Mouse (Mus musculus): ENCODE results near the gene Vdr.

Vdr gene

DNA sequence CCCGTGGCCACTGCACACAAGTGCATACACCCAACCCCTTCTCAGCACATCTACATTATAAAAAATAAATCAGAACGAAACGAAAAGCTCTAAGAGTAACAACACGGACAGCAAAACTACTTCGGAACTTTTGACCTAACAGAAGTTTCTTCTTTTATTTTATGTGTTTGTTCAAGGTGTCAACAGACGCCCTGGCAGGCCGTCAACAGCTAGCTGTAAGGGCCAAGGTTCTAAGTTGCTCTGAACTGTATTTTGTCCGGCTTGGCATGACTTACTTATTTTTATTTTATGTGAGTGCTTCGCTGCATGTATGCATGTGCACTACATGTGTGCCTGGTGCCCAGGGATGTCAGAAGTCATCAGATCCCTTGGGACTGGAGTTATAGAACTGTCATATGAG is 11.4 kb upstream of the Vdr start:
- no peak for DNase-seq (ENCODE audit: extremely low read depth, low read depth, low spot score)

DNA sequence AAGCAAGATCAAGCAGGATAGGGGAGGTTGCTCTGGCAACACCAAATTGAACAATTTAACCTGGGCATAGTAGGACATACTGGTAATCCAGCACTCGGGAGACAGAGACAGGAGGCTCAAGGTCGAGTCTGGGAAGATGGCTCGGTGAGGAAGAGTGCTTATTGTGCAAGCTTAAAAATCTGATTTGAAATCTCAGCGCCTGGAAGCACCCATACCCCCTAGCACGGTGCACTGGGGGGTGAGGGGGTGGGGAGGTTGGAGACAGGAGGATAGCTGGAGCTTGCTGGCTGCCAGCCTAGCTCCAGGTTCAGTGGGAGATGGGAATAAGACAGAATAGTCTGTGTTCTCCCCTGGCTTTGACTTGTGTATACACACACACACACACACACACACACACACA is 9.9 kb upstream of the Vdr start:
- no peak for DNase-seq (ENCODE audit: extremely low read depth, low read depth, low spot score)

DNA sequence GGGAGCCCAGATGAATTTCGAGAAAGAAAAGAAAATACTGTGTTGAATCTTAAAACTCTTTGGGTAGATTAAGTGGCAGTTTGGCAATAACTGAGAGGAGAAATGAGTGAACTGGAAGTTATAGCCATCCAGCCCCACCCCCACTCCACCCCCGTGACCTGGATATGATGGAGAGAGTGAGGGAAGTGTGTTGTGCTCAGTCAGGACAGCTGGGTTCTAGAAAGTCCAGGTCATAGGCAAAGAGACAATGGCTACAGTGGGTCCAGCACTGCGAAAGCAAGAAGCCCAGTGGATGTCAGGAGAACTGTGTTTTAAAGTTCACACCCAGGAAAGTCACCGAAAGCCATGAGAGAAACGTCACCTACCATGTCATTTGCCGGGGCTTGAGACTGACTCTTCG is 8.8 kb upstream of the Vdr start:
- no peak for DNase-seq (ENCODE audit: extremely low read depth, low read depth, low spot score)

DNA sequence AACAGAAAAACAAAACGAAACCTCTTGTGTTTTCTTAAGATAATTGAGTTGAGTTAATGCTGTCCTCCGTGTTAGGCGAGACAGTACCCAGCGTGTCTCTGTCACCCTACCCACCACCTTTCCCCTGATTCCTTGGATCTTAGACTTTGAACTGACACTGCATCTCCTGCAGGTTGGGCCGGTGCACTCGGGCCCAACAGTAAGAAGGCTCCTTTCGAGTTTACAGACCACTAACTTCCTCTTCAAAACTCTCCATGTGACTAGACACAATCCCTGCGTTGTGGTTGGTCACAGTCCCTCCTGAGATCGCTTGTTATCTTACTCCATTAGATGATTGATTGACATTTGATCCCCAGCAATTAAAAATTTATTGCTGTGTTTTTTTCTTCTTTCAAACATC is 7.6 kb upstream of the Vdr start:
- DNase-seq (ENCODE audit: extremely low read depth, low read depth, low spot score), result no peak

DNA sequence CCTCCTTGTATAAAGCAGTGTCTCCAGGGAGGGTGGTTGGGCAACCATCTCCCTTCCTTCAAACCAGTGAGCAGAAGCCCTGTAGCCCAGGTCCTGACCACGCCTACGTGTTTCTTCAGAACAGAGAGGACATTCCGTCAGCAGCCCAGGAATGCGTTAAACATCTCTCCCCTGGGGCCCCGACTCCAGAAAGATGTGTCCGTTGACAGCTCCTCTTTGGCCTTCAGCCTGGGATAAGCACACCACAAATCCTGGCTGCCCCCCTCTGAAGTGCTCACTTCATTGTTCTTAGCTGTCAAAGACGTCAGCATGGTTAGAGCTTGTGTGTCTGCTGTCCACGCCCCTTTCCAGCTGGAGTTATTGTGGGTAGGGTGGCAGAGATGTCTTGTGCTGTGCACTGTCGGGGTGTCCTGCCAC is 3.9 kb upstream of the Vdr start:
- no peak for DNase-seq (ENCODE audit: extremely low read depth, low read depth, low spot score)

DNA sequence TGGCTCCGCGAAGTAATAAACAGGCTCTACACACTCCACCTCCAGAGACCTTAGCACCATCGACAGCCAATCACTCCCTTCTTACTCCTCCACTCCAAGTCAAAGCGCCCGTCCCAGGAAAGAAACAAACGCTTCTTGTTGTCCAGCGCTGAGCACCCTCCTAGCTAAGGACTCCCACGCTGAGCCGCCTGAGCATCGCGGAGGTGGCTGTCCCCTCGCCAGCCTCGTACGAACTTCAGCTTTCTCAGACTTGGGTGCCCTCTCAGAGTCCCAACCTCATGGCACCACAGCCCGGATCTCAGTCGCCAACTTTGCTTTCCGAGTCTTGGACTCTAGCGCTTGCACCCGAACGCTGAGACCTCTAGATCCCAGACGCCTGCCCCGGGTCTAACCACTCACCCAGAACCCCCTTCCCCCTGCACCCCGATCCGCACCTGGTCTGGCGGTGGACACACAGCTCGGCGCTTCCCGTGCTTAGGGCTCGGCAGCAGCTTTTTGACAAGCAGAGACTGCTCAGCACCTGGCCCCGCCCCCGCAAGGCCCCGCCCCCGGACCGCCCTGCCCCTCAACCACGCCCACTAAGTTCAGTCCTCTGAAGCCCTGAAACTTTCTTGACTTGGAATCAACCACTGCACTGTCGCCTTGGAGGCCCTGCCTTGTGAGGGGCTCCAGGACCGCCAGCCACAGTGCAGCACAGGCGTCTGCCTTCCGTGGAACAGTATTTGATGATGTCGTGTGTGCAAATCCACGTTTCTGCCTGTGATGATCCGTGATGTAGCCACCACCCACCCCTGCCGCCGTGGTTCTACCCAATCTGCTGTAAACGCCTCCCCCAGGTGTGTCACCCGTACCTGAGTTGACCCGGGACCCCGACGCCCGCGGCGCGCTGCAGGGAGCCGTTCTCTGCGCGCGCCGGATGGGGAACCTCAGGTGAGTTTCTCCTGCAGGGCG is 2.4 kb downstream of the Vdr start:
- DNase-seq (ENCODE audit: extremely low read depth, low read depth, low spot score), result no peak

DNA sequence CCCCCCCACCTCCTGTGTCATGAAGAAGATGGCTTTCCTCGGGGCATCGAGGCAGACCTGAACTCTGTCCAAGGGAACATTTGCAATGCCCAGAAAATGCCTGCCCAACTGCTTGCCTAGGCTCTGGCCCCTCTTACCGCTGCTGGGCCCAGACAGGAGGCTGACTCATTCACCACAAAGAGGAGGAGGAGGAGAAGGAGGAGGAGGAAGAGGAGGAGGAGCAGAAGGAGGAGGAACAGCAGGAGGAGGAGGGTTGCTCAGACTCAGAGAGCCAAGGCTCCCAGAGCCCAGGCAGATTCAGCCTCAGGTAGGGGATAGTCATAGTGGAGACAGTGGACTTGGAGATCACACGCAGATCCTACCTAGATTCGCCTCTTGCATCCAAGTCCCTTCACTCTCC is 3.2 kb downstream of the Vdr start:
- DNase-seq (ENCODE audit: extremely low read depth, low read depth, low spot score), result no peak

DNA sequence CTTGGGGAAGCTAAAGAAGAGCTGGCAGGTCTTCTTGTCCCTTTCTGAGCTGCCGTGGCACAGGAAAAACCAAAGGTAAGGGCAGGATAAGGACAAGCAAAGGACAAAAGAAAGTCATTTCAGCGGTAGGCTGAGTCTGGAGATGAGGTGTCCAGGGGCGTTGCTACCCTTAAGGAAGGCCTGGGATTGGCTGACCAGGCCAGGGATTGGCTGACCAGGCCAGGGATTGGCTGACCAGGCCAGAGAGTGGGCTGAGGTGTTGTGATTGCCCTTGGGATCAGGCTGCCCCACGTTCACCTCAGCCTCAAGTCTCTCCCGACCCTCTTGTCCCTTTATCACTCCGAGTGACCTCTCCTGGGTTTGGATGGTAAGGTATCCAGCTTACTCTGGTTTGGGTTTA is 5.1 kb downstream of the Vdr start:
- no peak for DNase-seq (ENCODE audit: extremely low read depth, low read depth, low spot score)

DNA sequence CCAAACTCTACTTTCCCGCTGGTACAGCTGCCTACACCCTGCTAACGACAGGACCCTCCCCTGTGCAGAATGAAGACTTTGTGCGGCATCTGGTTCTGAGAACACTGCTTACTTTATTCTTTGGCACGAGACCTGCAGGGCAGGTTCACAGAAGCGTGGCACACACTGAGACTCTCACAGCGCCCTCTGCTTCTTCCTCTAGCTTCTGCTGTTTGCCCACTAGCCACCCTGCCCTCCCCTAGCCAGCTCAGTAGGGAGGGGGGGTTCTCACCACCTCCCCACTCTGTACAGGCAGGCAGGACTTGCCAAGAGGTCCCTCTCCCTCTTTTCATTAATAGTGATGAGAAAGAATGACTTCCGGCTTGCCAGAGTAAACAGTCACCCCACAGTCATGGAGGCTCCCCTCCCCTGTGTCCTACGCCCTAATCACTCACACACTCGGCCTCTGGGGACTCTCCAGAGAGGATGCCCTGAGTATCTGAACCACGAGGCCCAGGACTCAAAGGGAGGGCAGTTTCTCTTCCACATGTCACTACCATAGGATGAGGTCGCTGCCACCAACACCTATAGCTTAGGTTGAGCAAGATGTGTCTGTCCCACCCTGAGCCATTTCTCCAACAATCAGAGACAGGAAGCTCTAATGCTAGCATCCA is 6.0 kb downstream of the Vdr start:
- DNase-seq (ENCODE audit: extremely low read depth, low read depth, low spot score), result no peak

DNA sequence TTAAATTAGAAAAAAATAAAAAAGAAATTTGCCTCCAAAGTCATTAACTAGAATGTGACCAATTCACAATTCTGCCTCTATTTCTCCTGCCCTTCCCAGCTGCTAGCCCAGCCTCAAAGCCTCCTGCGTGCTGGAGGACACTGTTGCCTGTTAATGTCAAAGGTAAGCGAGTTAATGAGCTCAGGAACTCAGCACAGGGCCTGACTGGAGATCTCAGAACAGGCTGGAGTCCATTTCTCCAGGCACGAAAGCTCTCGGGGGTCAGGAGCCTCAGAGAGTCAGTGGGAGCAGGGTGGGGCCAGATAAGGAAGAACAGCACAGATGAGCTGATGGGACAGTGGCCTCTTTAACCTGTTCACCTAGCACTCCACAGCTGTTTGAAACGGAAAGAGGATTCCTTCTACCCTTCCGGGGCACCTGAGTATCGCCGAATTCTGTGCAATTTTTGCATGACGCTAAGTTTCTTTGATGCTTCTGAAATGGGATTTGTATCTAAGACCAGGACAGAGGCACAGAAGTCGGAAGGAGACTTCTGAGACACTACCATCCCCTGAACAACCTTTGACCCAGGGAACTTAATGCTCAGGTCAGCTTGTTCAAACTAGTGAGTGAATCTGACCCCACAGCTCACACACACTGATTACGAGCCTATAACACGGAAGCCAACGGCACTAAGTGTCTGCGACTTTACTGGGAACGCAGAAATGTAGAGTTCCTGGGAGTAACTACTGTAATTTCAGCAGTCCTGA is 7.0 kb downstream of the Vdr start:
- DNase-seq (ENCODE audit: extremely low read depth, low read depth, low spot score), result no peak

DNA sequence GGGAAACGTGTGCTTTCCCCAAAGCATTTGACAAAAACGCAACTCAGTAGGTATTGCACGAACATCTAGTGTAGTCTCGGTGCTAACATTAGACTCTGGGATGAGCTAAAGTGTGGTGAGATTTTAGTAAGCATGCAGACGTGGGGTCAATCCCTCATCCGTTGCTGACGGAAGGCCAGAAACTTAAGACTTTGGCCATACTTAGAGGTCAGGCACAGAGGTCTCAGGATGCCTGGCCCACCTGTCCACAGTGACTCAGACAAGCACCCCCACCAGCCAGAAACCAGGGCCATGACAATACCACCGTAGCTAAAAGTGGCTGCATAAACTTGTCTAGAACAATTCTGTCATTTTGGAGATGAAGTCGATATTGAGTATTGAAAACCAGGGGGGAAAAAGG is 9.4 kb downstream of the Vdr start:
- DNase-seq (ENCODE audit: extremely low read depth, low read depth, low spot score), result no peak

DNA sequence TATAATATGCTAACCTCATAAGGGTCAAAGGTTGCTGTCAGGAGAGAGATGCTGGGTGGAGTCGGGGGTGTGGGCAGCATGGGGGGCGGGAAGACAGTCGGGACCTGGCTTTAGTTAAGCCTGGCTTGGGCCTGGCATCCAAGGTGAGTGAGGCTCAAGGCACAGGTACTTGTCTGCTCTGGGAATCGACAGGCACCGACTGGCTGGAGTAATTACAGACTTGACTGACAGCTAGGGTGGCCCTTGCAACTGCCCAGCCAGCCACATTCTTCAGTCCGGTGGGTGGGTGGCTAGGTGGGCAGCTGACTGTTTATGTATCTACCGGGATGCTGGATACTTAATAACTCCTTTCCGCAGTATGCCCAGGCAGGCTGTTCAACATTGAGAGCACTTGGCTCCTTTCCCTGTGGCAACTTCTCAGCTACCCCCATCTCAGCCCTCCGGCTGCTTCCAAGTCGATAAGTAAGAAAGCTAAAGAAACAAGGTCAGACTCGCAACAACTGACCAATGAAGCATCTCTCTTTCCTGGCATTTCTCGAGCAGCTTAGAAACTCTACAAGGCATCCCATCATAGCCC is 10.0 kb downstream of the Vdr start:
- DNase-seq (ENCODE audit: extremely low read depth, low read depth, low spot score), result peak; percentile 57

DNA sequence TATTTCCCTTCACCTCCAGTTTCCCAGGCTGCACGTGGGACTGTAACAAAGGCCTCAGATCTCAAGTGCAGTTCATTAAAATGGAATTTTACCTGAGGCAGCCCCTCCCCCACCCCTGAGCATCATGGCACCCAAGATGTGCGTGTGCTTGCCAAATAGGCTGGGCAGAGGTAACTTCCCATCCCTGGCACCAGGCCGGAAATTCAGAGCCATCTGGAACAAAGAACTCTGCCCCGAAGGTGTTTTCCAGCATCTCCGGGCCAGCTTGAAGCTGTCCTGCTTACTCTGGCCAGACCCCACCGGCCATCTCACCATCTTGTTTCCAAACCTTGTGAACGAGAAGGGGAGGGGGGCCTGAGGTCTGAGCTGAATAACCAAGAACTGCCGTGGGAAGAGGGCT is 10.7 kb downstream of the Vdr start:
- DNase-seq (ENCODE audit: extremely low read depth, low read depth, low spot score), result peak; percentile 82

DNA sequence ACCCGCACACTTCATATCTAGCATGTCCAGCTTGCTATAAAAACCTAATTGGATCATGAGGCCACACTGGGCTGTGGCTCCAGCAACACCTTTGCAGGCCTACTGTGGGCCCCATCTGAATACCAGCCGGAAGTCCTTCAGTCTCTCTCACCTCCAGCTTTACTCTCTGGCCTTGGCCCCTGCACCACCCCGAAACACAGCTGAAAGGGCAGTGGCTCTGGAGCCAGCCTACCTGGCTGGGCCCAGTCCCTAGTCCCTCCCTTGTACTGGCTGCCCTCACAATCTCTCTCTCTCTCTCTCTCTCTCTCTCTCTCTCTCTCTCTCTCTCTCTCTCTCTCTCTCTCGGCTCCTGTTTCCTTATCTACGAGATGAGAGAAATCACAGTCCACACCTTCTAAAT is 11.6 kb downstream of the Vdr start:
- DNase-seq (ENCODE audit: extremely low read depth, low read depth, low spot score), result no peak

DNA sequence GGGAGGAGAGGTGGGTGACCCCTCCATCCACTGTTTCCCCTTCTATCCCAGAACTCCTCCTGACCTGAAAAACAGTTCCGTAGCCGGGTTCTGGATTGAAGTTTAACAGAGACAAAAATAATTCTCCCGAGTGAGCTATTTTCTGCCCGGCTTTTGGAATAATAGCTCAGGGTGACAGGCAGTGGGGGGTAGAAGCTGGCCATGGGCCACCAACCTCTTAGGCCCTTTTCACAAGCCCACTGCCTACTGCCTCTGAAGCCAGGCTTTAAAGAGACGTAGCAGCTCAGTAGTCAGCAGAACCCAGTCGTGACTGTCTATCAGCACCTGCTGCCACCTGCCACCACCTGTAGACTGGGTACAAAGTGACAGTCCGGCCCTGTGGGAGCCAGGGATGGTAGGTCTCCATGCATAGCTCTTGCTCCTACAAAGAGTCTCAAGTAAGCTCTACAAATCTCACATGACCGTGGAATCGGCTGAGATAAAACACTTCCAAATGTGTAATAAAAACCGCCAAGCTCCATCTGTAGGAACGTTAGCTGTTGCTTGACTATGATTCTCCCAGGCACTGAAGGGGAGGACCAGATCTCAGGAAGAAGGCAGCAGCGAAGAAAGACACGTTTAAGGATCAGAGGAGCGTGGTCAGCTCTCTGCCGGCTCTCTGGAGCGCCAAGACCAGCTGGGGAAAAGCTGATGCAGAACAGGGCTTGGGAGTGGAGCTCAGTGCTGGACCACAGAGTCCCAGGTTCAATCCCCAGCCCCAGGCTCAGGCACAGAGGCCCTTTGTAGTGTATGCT is 13.4 kb downstream of the Vdr start:
- DNase-seq (ENCODE audit: extremely low read depth, low read depth, low spot score), result no peak

DNA sequence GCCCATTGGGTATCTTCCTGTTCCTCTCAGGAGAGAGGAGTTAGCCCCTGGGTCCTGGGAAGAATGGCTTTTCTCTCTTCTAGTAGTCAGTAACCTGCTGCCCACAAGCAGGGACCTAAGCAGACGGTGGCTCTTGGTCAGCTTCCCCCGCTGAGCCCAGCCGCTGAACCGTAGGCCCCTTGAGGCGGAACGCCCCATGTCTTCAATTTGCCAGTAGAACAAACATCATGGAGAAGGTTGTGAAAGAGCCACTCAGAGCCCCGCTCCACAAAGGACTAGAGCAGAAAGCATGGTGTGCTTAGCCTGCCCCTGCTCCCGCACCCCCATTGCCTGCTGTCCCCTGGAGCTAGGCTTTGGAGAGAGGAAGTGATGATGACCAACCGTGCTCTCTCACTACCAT is 14.1 kb downstream of the Vdr start:
- no peak for DNase-seq (ENCODE audit: extremely low read depth, low read depth, low spot score)

DNA sequence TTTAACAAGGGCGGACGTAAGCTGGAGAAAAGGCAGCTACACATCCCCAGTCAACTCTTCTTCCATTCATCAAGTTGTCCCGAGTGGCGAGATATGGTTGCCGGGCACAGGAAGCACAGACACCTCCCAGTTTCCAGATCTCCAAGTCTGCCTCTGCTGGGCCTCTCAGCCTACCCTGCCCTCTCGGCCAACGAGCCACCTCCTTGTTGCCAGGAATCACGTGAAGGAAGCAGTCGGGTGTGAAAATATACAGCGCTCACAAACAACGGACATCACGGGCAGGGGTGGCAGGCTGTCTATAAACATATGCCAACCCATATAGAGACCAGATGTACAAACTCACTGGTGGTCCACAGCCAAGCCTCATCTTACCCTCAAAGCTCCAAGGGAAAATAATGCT is 14.6 kb downstream of the Vdr start:
- DNase-seq (ENCODE audit: extremely low read depth, low read depth, low spot score), result no peak

DNA sequence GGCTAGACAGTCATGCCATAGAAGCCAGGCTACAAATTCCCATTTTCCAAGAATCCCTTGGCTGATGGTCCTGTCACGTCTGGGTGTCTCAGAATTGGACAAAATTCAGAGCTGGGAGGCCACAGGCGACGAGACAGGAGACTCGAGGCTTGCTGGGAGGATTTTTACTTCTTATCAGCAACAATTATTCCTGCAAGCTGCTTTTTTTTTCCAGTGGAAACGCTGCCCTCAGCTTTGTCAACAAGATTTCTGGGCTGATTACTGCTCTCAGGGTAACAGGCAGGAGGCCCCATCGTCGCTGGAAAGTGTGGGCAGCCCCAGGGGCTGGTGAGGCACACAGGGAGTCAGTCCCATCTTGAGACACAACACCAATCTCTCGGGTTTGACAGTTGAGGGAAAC is 17.9 kb downstream of the Vdr start:
- DNase-seq (ENCODE audit: extremely low read depth, low read depth, low spot score), result no peak

DNA sequence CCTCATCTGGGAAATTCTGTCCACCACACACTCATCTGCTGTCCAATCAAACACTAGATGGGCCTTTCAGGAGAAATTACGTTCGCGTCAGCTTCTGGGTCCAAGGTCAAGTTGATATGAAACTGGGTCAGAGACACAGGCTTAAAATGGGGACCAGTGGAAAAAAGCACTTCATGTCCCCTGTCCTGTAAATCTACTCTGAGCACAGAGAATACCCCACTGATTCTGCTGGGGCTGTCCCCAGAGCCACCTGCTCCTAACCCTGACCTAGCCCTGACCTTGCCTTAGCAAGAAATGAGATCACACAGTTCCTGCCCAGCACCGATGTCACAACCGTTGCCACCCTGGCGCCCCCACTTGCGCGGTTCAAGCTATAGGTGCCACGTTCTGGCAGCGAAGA is 20.0 kb downstream of the Vdr start:
- no peak for DNase-seq (ENCODE audit: extremely low read depth, low read depth, low spot score)

DNA sequence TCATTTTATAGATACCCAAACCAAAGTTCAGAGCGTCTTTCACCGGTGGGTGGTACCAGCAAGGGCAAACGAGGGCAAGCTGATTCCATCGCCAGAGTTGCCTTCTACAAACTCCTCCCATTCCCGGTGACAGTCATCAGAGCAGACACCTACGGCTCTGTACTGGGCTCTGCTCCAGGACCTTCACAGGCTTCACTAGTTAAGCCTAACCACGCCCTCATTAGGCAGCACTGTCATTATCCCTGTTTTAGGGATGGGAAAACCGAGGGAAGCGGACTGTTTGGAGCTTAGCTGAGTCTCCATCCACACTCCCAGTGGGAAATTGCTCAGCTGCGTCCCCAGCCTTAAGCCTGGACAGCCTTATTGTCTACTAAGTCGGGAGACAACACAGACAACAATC is 20.4 kb downstream of the Vdr start:
- DNase-seq (ENCODE audit: extremely low read depth, low read depth, low spot score), result peak; percentile 58

DNA sequence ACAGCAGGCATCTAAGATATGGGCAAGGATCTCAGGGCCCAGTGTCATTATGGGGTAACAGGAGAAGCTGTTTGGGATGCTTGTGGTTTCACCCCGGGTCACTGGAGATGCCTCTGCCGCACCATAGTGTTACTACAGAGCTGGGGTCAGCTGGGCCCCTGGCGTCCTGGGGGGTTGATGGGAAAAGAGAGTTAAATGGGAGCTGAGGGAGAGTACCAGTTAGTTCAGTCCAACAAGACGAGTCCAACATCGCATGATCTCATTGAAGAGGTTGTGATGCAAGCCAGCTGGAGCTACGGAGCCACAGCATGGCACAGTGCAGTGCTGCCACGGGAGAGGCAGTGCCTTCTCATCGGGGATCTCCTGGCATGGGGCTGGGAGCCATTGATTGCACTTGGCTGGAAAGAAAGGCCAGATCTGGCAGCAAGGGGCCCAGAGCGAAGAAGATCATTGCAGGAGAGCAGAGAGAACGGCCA is 22.9 kb downstream of the Vdr start:
- DNase-seq (ENCODE audit: extremely low read depth, low read depth, low spot score), result peak; percentile 66

All from fat pad, adult 2 months (tissue).